Mouse (Mus musculus) right cerebral cortex, postnatal 36 days (tissue): ENCODE results near the gene C2cd2l.
"Not testable (repeated sequence)": the region's sequence is repeated elsewhere in the genome, so short reads cannot be mapped to it uniquely, and the experiment has no call there.

Experiments used
- DNase-seq, 2 experiments: peaks; one replicate each; pipeline ENCODE4 v3.0.0; 2022; ENCODE audit warnings: low spot score in 2 of 2, mixed read lengths in 1 of 2

Gene C2cd2l

DNA sequence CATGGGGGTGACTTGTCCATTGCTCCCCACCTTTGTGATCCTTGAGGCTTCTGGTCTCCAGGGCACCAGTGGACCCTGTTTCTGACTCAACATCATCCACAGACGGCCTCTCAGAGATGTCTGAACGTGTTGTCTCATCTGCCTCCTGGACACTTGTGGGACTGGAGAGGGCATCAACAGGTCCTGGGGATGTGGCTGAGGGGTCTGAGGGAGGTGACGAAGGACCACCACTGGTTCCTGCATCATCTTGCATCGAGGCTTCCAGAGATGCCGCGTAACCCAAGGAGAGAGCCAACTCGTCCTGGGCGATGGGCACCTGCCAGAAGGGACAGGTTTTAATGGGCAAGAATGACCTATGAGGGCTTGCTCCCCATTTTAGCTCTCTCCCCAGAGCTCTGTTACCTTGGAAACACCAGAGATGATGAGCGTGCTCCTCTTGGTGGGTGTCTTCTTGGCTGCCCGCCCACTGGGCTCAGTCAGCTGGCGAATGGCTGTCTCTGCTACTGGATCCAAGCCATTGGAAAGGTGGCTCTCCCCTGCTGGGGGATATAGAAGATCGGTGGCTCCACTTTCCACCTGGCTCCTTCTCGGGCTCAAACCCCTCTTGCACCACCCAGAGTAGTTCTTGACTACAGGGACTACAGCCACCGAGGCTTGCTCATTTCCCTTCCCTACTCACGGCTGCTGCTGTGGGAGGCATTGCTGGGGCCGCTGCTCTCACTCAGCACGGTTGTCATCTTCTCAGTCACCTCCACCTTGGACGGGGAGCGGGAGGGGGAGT lies 6.4 kb downstream of the C2cd2l start:
- peak; percentile 78 to 79 for DNase-seq

DNA sequence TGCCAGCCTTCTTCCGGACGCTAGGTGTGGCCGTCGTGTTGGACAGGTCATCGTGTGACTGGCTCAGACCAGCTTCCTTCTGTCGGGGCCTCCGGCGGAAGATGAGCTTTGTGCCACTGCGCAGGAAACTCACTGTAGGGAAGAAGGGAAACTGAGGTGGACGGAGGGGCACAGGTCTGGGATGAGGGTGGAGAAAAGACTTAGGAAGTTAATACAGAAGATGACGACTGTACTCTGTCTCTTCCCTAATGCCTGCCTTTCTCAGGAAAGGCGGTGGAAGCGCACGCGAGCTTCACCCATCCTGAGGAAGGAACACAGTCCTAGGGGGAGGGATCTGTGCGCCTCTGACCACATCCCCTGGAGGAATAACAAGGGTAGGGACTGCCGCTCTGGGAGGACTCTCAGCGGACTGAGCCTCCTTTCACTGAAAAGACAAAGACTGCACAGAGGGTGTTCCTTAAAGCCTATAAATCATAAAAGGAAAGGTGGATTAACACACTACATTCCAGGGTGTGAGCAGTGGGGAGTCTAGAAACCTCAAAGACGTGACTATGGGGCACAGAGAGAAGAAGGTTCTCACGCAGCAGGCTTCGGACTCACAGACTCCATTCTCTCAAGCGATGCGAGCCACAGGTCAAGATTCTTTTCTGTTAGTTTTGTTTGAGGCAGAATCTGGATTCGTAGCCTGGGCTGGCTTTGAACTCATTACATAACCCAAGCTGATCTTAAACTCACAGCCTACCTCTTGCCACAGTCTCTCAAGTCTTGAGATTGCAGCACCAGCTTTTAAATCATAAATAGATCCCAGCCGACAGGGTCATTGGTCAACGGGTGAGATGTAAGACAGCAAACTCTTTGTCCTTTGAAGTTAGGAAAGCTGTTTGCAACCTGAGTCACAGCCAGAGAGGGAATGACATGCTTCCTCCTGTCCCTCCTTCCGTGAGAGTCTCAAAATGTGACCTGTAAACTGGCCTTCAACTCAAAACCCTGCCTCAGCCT lies 8.7 kb downstream of the C2cd2l start:
- DNase-seq = no peak

DNA sequence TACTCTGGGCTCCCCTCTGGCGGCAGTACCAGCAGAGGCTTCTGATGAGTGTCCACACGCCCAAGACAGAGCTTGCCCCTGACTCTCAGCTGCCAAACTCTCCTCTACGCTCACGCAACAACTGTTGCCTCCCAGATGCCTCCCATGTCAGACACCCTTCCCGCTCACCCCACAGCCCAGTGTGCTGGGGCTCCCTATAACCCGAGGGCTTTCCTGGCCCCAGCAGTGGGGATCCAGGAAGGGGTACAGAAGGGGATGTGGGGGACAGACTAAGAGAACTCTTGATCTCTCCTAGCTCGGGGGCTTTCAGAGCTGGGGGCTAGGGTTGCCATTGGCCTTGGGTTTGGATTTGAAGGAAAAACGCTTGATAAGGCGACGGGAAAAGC lies 9.3 kb downstream of the C2cd2l start:
- DNase-seq = no peak

DNA sequence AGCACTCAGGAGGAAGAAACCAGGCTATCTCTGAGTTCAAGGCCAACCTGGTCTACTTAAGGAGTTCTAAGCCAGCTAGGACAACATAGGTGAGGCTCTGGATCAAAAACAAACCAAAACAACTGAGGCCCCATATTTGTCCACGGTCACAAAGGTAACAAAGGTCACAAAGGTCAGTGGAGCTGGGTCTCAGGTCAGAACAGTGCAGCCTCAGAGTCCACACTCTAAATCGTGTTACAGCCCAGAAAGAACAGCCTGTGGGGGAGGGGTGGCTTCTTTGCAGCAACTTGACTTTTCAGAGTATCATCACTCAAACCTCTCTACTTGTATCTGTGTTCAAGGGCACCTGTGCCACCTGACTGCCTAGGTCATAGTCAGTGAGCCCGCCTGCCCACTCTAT lies 10.3 kb downstream of the C2cd2l start:
- no peak for DNase-seq

DNA sequence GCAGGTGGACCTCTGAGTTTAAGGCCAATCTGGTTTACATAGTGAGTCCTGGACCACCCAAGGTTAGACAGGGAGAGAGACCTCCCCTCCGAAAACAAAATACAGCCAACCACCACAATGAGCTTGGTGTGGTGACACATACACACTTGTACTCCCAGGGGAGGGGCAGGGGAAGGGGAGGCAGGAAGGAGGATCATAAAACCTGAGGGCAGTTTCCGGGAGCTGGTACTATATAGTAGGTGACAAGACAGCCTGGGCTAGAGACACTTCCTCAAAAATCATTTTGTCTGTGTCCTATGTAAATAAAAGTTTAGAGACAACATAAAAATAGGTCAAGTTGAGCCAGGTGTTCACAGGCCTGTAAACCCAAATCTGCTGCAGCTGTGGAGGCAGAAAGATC lies 12.8 kb downstream of the C2cd2l start:
- DNase-seq = no peak

GRCm38 (mm10) chr9:44306532-44306931 lies 13.6 kb downstream of the C2cd2l start:
- DNase-seq = no peak

GRCm38 (mm10) chr9:44305466-44306079 lies 14.5 kb downstream of the C2cd2l start, which contains the start of gene Hinfp:
Gene Hinfp (minus strand): TSS chr9:44305671.
- DNase-seq = peak; percentile 98 to 99

- not testable (repeated sequence) for DNase-seq
Measured at GRCm38 (mm10) chr9:44300001-44300400, 20.1 kb downstream of the C2cd2l start.

DNA sequence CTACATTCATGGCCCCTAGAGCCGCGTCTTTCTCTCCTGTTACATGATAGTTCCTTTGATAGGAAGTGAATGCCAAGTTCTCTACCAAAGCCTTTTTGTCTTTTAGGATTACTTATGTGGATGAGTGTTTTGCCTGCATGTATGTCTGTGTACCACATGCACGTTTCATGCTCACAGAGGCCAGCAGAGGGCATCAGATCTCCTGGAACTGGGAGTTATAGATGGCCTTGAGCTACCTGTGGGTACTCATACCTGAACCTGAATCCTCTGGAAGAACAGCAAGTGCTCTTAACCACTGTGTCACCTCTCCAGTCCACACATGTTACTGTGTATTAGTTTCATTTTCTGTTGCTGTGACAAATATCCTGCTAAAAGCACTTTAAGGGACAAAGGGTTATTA lies 27.6 kb downstream of the C2cd2l start:
- no peak for DNase-seq

DNA sequence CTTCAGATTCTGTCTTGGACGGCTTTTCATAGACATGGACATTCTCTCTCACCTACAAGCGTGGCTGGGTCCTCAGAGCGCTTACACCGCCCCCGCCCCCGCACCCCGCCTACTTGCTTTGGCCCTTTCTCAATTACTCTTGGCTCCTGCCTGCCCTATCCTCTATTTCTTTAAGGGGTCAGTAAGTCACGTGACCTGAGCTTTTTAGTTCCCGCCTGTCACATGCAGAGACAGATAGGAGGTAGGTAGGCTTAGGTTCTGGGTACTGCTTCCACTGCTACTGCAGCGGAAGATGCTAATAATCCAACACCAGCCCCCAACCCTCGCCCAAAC lies 31.2 kb downstream of the C2cd2l start:
- no peak for DNase-seq

DNA sequence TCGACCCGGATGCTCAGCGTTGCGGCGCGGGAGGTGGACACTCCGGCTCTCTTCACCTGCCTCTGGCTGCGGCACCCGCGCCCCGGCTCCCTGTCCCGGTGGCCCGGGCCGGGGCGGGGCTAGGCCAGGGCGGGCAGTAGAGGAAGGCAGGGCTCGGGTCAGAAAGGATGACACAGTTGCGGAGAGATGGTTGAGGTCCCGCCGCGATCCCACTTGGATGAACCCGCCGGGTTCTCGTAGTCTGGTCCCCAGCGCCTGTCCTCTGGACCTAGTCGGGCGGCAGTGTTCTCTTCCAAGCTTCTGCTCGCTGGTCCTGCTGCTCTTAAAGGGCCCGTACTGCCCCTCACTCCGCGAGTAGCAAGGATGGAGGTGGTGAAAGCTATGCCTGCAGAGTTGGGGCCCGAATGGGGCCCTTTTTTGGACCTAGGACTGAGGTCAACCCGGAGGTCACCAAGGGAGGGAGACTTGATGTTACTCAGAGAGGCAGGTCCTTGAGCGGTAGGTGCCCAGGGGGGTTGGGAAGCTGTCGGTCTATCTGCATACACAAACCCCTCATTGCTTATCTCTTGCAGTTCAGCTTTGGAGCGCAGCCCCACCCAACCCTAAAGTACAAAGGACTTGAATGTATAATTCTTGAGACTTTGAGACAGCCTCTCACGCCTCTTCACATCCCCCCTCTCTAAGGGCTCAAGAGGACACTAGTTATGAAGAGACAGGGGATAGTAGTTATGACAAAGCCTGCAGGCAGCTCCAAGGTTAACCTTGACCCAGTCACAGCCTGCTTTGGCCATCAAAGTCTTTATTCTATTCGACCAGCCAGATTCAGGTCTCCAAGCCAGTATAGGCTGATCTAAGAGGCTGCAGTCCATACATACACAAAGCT lies 31.8 kb downstream of the C2cd2l start, which contains the start of gene Abcg4:
Gene Abcg4 (minus strand): TSS at position 540 of the 883 bp plus-strand sequence.
- peak; percentile 37 to 41 for DNase-seq

DNA sequence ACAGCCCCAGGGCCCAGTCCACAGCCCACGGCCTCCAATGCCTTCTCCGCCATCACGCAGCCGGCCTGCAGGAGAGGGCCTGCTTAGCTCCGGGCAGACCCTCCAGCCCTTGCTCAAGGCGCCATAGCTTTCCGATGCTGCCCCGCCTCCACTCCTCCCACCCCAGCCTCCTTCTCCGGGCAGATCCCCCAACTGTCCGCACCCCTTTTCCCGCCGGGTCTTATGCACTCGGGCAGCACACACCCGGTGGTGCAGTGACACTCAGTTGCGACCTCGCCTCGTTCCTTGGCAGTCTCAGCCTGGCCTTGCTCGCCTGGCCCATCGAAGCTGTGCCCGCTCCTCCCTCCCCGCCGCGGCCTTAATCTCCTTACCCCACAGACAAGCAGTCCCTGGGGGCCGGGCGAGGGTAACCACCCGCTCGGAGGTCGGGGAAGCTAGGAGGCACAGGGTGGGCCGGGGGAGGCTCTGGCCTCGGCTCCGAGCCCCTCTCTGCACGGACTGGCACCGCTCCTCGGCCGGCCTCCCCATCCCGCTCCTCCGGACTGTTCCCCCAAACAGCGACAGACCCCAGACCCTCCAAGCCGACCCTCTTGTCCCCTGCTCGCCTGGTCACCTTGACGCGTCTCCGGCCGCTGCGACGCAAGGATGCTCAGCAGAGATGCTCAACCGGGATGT lies 32.5 kb downstream of the C2cd2l start:
- DNase-seq = no peak

- no peak for DNase-seq
Measured at GRCm38 (mm10) chr9:44287003-44287400, 33.1 kb downstream of the C2cd2l start.

DNA sequence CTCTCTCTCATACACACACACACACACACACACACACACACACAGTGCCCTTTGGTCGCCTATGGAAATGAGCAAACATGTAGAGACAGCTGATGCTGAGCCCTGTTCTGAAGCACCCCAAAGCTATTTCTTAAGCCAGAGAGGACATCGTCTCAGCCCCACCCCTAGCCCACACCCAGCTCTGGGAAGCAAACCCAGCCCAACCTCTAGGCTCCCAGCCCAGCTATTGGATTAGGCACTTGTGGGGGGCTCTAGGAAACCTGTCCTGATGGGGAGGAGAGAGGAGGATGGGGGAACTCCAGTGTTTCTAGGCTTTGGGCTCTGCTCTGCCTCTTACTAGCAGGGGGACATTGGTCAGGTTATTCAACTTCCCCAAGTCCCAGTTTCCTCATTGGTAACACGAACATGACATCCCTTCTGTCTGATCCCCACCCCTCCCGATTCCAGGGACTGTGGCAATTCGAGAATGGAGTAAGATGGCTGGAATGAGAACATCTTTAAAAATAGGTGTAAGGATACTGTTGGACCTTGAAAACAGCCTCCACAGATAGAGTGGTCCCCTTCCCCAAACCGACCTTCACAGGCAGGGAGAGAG lies 33.7 kb downstream of the C2cd2l start:
- DNase-seq = no peak

GRCm38 (mm10) chr9:44283183-44283582 lies 36.9 kb downstream of the C2cd2l start:
- DNase-seq = no peak

- no peak for DNase-seq
Measured at GRCm38 (mm10) chr9:44269973-44270372, 50.1 kb downstream of the C2cd2l start.

DNA sequence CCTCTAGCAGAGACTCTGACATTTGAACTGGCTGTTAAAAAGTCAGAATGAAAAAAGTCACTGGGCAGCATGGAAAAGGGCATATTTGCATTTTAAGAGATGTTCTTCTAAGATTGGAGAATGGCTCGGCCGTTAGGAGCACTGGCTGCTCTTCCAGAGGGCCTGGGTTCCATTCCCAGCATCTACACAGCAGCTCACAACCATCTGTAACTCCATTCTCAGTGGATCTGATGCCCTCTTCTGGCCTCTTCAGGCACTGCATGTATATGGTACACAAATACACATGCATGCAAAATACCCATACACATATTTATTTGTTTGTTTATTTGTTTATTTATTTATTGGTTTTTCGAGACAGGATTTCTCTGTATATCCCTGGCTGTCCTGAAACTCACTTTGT lies 51.0 kb downstream of the C2cd2l start:
- DNase-seq = no peak

- no peak for DNase-seq
Measured at GRCm38 (mm10) chr9:44268432-44268831, 51.7 kb downstream of the C2cd2l start, which contains the start of gene Nlrx1. Gene Nlrx1 (minus strand): TSS chr9:44268599.

DNA sequence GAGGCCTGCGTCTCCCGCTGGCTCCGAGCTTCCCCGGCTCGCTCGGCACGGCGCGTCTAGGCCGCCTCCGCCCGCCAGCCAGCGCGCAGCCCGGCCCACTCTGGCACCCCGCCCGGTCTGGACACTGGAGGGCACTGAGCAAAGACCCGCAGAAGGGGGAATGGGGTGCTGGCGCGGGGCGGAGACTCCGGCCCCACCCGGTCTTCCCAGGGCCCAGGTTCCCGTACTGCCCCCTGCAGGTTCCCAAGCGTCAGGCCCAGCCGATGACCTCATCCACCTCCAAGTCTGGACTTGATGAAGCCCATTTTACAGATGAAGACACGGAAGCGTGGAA lies 52.1 kb downstream of the C2cd2l start:
- peak; percentile 57 to 64 for DNase-seq

DNA sequence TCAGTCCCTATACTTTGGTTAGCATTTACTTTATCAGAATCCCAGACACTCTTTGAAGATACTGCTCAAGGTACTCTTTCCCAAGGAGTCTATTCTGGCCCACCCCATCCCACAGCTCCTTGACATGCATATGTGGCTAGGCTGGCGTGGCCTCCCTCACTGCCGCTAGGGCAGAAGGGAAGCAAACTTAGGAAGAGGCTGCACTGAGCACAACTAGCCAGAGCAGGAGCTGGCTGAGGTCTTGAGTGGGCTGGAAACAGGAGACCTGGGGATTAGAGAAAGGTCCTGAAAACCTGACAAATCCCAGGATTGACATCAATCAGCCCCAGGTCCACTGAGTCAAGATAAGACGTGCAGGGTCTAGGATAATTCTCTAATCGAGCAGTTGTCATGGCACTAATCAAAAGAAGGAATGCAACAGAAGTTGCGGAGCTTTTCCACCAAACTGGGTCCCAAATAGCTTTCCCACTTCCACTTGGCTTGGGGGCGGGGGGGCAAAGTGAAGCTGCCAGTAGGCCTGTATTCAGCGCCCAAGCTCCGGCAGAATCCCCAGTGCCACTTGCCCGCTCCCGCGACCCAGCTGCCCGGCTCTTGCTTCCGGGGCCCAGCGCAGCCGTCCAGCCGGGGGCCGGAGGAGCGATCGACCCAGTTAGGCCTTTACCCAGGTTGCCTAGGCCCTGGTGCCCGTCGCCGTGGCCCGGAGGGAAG lies 52.6 kb downstream of the C2cd2l start:
- no peak for DNase-seq
